Mouse (Mus musculus) v-Abl transformed pro-B cells (cell line): ENCODE data around the gene Eif4g1.

ENCODE experiments used
- in situ Hi-C, 2 experiments: fragments of 400-800 bp; cut with MboI; formaldehyde crosslinking; loops; one replicate each; pipeline ENCODE4 v1.15.1; 2025; ENCODE audit not compliant: unreplicated experiment in 2 of 2

Eif4g1 gene

DNA sequence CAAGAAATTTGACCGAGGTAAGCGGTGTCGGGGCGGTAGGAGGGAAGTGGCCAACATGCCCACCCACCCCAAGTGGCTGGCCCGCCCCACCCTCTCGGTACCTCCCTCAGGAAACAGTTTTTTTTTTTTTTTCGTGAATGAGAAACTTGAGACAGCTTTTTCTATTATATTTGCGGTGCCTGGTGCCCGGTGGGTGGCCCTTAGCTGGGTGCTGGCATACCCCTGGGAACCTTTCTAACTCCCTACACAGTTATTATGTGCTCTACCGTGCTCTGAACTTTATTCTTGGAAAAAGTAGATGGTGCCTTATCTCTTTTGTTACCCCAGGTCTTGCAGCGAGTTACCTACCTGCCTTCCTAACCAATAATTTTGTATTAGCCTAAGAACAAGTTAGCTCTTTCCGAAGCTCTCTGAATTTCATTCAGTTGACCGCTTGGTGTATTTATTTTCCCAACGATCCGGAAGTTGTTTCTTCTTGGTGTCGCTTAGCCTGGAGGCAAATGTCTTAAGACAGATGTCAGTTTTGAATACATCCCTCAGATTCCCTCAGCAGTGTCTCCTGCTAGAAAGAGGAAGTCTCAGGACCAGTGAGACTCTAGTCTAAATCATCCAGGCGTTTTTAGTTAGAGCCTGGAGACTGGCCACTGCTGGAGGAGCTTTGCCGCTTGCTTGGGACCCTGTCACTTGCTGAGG lies 50.0 kb downstream of the Eif4g1 start:
- in situ Hi-C loops: loop anchor here (5.0 to 25.0 kb wide), 6 partner anchors 44 to 1544 kb away; partner anchors contain the start of genes Senp2 (in 1 of the 2) and Tra2b (in 1 of the 2)

DNA sequence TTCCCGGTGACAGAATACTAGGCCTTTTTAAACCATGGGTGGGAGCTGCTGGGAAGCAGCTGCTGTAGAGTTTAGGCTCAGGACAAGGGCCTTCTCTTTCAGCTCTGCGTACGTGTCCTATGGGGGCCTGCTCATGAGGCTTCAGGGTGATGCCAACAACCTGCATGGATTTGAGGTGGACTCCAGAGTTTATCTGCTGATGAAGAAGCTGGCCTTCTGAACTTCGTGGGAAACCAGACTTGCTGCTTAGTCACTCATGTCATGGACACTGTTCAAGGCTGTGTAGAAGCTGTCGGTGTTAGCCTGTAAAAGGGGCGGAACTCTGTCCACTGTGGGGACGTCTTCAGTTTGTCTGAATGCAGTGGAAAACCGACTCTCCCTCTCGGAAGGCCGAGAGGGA lies 53.7 kb downstream of the Eif4g1 start:
- in situ Hi-C loops: loop anchor here (25.0 kb wide), 4 partner anchors 465 to 1540 kb away; partner anchors contain the start of genes Senp2 (in 1 of the 2) and Tra2b (in 1 of the 2)

- in situ Hi-C loops: loop anchor here (25.0 kb wide), 4 partner anchors 465 to 1540 kb away; partner anchors contain the start of genes Senp2 (in 1 of the 2) and Tra2b (in 1 of the 2)
These were observed 54.6 kb downstream of the Eif4g1 start for GRCm38 (mm10) chr16:20722736-20723135.

- in situ Hi-C loops: loop anchor here (25.0 kb wide), 4 partner anchors 464 to 1539 kb away; partner anchors contain the start of genes Senp2 (in 1 of the 2) and Tra2b (in 1 of the 2)
These were observed 55.1 kb downstream of the Eif4g1 start for GRCm38 (mm10) chr16:20723247-20723646.

DNA sequence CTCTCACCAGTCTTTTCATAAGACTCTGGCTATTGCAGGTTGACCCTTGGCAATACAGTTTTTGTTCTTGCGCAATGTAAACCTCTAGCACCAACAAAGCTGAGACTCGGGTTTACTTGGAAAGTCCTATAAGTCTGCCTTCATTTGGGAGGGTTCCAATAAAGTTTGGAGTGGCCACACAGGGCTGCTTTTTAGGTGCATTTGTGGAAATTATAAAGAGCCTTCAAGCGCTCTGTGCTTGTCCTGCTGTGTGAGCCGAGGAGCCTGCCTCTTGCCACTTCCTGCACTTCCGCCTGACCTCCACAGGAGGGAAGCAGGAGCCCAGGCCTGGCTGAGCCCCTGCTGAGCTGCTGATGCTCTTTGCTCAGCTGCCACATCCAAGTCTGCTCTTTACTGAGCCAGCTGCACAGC lies 56.2 kb downstream of the Eif4g1 start:
- in situ Hi-C loops: loop anchor here (25.0 kb wide), 4 partner anchors 463 to 1538 kb away; partner anchors contain the start of genes Senp2 (in 1 of the 2) and Tra2b (in 1 of the 2)

DNA sequence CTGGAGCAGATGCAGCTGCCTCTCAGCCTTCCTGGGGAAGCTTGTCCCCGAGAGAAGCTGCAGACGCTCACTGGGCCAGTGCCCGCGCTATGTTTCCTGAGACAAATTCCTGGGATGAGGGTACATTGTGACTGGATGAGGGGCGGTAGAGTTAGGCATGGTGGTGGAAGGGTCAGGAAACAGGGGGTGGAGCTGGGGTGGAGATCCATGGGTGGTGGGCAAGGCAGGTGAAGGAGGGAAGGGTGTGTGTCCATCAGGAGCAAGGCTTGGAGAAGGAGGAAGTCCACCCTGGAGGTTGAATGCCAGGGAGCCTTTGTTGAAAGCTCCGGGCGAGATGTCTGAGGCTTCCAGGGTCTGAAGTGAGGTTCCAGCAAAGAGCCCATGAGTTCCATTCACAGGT lies 57.2 kb downstream of the Eif4g1 start:
- in situ Hi-C loops: no loop called here

DNA sequence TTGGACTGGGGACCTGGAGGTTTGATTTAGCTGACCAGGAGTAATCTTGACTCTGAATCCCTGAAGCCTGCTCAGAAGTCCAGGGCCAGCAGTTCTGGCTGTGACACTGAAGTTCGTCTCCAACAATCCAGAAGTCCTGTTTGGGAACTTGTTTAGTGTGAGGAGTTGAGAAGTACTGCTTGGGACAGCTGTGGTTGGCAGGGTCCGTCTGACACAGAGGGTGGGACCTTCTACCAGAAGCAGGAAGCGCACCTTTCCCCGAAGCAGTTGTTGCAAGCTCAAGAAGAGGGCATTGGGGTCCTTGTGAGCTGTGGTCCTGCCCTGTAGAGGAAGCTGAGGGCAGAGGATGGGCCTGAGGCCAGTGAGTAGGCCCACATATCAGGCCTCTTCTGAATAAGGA lies 57.6 kb downstream of the Eif4g1 start:
- in situ Hi-C loops: no loop called here

- in situ Hi-C loops: no loop called here
These were observed 58.3 kb downstream of the Eif4g1 start for GRCm38 (mm10) chr16:20726384-20726783.

- in situ Hi-C loops: no loop called here
These were observed 62.2 kb downstream of the Eif4g1 start for GRCm38 (mm10) chr16:20730293-20730711.

GRCm38 (mm10) chr16:20731688-20732087 lies 63.6 kb downstream of the Eif4g1 start:
- in situ Hi-C loops: no loop called here

GRCm38 (mm10) chr16:20732251-20732924 lies 64.3 kb downstream of the Eif4g1 start:
- in situ Hi-C loops: no loop called here

- in situ Hi-C loops: no loop called here
These were observed 65.0 kb downstream of the Eif4g1 start, which contains the start of gene Chrd for GRCm38 (mm10) chr16:20732925-20733730. Gene Chrd, plus strand, starts transcription at chr16:20733127.

GRCm38 (mm10) chr16:20733731-20734730 lies 65.9 kb downstream of the Eif4g1 start, which contains the start of gene Thpo:
Gene Thpo, minus strand, starts transcription at chr16:20734511.
- in situ Hi-C loops: no loop called here

GRCm38 (mm10) chr16:20735651-20736050 lies 67.5 kb downstream of the Eif4g1 start:
- in situ Hi-C loops: no loop called here

GRCm38 (mm10) chr16:20736168-20736567 lies 68.1 kb downstream of the Eif4g1 start:
- in situ Hi-C loops: no loop called here

GRCm38 (mm10) chr16:20736823-20737222 lies 68.7 kb downstream of the Eif4g1 start:
- in situ Hi-C loops: no loop called here

GRCm38 (mm10) chr16:20739845-20740244 lies 71.7 kb downstream of the Eif4g1 start:
- in situ Hi-C loops: no loop called here
